Mouse (Mus musculus): ENCODE results near the gene Fhad1.
"Not testable (repeated sequence)": the region's sequence is repeated elsewhere in the genome, so short reads cannot be mapped to it uniquely, and the experiment has no call there.

Fhad1 gene

DNA sequence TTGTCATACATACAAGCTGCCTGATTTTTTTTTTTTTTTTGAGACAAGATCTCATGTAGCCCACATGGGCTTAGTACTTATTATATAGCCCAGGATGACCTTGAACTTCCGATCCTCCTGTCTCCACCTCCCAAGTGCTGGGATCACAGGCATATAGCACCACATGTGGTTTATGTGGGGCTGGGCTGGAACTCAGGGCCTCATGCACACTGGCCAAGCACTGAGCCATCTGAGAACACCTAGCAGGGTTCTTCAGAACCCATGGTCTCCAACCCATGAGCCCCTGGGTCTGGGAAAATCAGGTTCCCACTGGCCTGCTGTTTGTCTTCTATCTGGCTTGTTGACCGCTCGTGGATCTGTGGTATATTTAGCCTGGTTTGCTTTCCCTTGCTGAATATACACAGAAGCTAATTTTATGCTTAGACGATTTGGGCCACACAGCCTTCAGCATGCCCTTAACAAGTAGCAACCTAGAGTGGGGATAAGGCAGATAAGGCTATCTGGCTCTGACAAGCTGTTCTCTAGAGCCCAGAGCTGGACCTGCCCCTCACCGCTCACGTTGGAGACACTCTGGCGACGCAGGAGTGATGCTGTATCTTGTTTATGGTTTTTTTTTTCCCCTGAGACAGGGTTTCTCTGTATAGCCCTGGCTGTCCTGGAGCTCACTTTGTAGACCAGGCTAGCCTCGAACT, 24.9 kb upstream of the Fhad1 start:
- DNase-seq (ENCODE audit: low spot score) = peak; percentile 42

DNA sequence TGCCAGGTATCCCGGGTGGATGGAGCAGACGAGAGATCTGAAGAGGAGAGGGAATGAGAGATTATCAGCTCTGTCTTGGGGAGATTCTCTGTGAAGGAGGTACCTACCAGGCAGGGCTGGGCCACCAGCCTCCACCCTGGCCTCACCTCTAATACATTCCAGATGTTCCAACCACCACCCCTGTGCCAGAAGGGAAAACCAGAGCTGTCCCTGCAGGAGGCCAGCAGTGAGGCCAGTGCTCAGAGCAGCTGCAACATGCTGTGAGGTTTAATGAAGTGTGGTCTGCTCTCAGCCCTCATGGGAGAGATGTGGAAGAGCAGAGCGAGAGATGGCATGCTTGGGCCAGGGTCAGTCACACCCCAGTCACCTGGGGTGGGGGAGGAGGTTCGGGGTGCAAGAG, 23.0 kb upstream of the Fhad1 start:
- no peak for DNase-seq (ENCODE audit: low spot score)

DNA sequence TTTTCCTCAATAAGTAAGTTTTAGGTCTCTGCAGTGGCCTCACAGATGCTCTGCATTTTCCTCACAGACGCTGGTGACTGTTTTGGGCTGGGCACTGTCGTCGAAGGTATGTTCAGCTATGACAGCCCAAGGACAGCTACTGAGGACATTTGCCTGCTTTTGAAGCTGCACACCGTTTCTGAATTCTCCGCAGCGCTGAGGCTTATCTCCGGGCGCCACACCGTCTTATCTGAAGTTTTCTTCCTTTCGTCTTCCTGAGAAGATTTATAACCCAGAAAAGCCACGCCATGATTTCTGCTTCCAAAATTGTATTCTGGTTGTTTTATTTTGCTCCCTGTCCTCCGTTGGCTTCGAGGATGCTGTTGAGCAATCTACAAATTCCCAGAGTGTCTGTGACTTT, 13.7 kb upstream of the Fhad1 start:
- DNase-seq (ENCODE audit: low spot score) = no peak

DNA sequence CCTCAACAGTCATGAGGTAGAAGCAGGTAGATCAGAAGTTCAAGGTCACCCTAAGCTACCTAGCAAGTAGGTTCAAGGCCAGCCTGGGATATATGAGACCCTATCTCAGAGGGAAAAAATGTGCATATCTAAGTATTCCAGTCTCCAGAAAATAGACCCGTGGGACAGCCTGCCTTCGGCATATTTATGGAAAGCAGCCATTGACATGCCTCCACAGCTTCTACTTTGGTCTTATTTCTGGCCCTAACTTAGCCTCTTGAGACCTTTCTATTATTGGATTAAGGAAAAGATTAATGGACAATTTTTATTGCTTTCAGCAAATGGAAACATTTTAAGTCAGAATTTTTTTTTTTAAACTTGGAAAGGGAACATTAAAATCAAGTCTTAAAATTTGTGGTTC, 12.1 kb upstream of the Fhad1 start:
- no peak for DNase-seq (ENCODE audit: low spot score)

DNA sequence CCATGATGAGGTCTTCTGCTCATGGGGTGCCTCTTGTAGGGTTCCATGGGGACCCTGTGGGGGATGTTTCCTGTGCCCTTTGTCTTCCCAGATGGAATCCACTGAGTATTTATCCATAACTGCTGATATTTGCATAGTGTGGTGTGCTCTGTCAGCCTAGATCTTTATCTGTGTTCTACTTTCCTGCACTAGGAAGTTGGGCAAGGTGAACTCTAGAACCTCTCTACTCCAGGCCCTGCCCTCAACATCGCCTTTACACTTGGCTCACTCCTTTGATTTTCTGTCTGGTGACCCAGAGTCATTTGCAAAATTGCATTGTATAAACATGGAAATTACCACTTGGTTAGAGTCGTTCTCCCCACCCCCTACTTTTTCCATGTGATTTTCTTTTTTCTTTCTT, 9.7 kb upstream of the Fhad1 start:
- DNase-seq (ENCODE audit: low spot score) = no peak

DNA sequence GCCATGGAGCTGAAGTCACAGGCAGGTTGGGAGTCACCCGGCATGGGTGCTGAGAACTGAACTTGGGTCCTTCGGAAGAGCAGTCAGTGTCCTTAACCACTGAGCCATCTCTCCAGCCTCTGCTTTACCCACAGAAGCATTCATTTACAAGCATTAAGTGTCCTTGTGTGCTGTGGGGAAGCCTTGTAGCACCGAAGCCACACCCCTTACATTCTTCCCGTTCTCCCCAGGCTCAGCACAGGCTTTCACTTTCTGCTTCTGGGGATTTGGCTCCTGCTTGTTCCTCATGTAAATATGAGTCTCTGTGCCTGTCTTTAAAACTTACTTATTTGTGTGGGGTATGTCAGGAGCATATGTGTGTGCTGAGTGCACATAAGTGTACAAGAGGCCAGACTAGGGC, 8.3 kb upstream of the Fhad1 start:
- DNase-seq (ENCODE audit: low spot score) = no peak

DNA sequence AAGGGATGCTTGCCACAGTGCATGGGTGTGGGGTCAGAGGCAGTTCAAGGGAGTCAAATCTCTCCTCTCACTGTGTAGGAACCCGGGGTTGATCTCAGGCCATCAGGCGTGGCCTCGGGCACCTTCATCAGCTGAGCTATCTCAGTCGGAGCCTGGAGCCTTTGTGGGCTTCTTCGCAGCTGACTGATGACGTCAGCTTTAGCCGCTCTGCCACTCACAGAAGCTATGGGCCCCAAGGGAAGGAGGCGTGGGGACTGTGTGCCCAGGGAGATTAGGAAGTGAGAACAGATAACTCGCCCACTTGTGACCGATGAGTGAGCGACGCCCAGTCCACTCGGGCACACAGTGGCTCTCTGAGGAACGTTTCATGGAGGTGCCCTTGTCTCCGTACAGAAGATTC, 2.8 kb upstream of the Fhad1 start:
- DNase-seq (ENCODE audit: low spot score) = peak; percentile 45

DNA sequence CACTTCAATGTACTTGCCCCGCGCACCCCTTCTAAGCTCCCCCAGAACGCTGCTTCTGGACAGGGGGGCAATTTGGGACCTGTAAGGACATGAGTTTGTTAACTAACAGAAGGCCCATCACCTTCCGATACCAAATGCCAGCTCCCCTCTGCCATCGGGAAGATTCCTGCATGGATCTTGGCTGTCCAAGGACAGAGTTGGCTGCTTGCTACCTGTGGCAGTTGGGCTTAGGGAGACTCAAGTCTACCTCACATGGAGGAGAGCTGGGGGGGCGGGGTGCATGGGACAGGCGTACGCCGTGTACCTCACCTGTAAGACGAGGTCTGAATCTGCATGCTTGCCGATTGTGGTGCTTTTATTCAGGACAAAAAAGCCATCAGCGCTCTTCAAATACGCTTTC, 3.6 kb downstream of the Fhad1 start:
- no peak for DNase-seq (ENCODE audit: low spot score)

DNA sequence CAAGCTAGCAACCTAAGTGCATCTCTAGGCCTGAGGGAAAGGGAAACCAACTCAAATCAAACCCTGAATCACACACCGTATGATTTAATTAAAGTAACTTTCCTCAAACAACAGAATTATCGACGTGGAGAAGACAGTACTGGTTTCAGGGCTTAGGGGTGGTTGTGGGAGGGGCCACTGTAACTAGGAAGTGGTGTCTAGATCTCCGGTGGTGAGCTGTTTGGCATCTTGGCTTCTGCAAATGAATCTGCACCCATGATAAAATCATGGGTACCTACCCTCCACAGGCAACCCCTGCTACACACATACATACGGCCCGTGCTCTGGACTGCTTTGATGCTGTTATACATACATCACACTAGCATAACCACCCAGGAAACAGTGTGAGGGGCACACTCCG, 4.4 kb downstream of the Fhad1 start:
- no peak for DNase-seq (ENCODE audit: low spot score)

DNA sequence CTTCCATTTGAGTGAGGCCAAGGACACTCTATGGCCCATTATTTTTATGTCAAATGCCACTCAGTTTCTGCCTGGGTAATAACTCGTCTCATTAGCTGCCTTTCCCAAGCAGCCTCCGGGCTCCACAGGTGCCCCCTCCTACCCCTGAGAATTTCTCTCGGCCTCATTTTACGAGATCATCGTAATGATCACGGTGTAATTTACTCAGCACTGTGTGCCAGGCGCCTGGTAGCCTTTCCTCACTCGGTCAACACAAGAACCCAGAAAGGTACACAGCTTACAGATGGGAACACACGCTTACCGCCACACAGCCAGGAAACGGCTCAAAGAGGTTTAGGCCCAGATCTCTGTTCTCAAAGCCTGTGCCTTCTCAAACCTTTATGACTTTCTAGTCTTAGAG, 6.7 kb downstream of the Fhad1 start:
- DNase-seq (ENCODE audit: low spot score) = no peak

DNA sequence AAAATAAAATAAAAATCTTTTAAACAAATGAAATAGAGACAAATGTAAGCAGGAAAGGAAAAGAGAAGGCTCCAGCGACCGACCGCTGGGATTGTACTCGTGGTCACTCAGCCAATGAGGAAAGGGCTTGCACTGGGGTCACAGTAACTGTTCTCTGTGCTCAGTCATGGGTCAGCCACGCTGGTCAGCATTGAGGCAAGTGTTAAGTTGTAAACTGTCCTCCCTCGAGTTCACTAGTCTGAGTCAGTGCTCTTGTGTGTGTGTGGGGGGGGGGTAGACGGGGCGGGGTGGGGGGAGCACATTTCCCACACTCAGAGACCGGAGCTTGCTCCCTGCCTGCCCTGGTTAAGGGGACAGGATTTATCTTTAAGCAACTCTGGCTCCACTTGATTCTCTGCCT, 14.3 kb downstream of the Fhad1 start:
- no peak for DNase-seq (ENCODE audit: low spot score)

DNA sequence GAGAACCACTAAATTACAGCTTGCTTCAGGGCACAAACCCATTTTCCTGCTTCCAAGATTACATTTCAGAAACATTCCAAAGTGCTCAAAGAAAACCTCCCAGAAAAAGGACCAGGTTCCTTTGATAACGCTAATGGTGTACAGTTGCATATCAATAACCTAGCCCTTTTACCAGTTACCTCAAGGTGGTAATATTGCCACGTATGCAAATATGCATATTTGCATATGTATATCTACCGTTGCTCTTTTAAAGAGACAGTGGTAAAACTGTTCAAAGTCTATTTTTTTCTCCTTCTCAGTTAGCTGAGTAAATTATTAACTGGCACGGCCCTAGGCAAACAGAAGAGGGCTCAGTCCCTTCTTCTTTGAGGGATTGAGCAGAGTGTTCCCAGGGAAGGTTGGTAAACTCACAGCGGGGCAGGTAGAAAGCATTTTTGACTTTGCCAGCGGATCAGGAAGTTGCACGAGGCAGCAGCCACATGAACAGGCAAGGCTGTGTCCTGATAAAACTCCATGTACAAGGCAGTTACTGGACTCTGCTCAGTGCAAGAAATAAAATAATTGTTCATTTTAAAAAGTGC, 15.3 kb downstream of the Fhad1 start:
- DNase-seq (ENCODE audit: low spot score) = no peak

DNA sequence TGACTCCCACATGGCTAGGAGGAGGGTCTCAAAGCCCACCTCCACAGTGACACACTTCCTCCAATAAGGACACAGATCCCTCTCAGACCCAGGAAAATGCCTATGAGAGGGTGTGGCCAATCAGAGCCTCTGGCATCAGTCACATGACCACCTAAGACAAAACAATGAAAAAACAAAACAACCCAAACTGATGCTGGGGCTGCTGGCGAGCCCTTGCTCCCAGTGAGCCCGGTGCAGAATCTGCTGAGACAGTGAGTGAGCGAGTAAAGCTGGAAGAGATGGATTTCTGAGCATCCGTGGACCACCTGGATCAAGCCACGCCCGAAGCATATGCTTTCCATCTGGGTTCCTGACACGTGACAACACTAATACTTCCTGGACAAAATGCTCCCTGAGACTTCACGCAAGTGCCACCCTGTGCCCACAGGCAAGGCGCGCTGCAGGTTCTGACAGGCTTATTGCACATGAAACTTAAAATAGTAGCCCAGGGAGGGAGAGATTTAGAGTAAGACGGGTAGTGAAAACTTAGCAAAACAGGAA, 16.5 kb downstream of the Fhad1 start:
- DNase-seq (ENCODE audit: low spot score) = no peak

DNA sequence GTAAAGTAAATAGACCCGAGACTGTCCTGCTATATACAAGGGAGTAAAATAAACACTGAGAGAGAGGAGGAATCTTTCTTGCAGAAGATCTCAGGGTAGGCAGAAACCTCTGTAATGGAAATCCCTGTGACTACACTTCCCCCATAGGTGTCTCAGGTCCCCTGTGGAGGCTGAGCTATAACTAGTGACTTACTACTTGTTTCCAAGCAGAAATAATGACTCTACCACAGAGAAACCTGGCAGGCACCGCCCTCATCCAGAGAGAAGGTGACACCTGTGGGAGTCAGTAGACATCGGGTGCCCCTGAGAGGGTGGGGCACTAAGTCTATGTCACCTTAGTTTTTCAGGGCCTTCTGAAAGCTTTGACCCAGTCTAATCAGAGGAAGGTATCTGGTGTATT, 18.0 kb downstream of the Fhad1 start:
- DNase-seq (ENCODE audit: low spot score) = no peak

DNA sequence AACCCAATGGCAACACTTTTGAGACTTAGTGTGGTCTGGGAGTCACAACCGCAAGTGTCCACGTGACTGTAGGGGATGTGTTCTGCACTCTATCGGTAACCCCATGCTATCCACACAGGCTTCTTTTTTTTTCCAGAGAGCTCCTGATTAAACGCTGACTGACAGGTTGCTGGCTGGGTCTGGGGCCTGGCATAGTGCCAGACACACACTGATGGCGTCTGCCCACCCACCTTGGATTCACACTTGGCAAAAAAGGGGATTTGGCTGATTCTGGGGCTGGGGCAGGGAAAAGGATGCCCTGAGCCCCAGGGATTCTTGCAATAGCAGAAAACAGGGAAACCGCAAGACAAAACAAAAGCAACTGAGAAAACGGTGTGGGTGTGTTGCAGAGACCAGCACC, 18.8 kb downstream of the Fhad1 start:
- DNase-seq (ENCODE audit: low spot score) = no peak

DNA sequence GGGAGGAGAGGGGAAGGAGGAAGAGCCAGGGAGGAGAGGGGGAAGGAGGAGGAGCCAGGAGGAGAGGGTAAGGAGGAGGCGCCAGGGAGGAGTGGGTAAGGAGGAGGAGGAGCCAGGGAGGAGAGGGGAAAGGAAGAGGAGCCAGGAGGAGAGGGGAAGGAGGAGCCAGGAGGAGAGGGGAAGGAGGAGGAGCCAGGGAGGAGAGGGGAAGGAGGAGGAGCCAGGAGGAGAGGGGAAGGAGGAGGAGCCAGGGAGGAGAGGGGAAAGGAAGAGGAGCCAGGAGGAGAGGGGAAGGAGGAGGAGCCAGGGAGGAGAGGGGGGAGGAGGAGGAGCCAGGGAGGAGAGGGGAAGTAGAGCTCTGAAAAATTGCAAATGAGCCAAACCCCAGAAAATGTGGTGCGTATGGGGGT, 20.8 kb downstream of the Fhad1 start:
- not testable (repeated sequence) for DNase-seq (ENCODE audit: low spot score)

DNA sequence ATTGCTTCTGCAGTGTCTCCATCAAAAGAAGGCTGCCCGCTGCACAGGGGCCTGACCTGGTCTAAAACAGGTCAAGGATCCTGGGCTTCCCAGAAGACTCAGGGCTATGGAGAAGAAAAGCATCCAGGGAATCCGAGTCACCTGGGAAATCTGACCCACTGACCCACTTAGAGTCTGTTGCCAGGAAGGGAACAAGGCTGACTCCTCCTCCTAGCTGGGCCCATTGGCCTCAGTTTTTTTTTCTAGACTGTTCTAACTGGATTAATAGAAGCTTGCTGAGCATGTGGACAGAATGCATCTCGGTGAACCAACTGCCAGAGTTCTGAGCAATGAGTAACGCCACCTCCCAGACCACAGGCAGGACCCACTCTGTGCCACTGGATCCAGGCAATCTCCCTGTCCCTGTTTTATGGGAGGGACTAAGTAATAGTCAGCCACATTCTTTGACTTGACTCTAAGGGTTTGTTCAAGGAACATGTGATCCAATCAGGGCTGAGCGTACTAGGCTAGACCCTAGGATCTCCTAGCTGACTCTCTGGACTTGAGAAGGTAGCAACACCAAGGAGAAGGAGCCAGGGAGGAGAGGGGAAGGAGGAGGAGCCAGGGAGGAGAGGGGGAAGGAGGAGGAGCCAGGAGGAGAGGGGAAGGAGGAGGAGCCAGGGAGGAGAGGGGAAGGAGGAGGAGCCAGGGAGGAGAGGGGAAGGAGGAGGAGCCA, 21.4 kb downstream of the Fhad1 start:
- no peak for DNase-seq (ENCODE audit: low spot score)

DNA sequence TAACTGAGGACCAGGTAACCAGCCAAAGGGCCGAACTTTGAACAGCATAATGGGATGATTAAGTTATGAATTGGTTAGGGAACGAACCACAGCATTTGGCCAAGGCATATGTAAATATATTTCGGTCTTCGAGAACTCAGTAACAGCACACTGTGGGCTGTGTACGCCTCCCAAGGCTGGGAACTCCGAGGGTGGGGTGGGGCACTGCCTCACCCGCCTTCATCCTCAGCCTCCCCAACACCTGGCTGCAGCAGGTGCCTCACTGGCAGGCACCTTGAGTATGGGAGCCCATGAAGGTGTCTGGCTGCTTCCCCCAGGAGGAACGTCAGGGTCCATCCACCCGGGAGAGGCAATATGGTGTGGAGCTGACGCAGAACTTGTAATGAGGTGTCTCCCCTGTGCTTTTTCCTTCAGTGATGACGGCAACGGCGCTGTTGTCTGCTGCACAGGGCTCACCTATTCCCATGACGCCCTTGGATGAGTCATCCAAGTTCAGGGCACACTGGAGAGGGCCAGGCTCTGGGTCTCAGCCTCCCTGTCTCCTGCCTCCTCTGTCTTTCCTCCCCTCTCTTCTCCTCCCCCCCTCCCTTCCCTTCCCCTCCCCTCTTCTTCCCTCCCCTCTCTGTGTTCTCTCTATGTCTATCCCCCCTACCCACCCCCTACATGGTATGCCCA, 22.2 kb downstream of the Fhad1 start:
- DNase-seq (ENCODE audit: low spot score) = no peak

DNA sequence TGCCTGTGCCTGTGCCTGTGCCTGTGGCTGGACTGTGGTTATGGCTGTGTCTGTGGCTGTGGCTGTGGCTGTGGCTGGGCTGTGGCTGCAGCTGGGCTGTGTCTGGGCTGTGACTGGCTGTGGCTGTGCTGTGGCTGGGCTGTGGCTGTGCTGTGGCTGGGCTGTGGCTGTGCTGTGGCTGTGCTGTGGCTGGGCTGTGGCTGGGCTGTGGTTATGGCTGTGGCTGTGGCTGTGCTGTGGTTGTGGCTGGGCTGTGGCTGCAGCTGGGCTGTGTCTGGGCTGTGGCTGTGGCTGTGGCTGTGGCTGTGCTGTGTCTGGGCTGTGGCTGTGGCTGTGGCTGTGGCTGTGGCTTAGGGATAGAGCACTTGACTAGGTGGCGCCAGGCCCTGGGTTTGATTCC, 26.7 kb downstream of the Fhad1 start:
- DNase-seq (ENCODE audit: low spot score) = no peak

DNA sequence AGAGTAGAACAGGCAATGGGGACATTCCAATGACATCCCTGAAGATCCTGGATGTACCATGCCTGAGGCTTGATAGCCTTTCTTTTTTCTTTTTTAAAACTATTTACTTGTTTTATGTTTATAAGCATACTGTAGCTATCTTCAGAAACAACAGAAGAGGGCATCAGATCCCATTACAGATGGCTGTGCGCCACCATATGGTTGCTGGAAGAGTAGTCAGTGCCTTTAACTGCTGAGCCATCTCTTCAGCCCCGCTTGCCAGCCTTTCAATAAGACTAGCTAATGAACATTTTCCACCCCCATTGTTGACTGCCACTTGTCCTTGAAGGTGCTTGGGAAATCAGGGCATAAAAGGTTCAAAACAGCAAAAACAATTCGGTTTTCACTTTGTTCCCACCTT, 31.2 kb downstream of the Fhad1 start:
- DNase-seq (ENCODE audit: low spot score) = no peak

DNA sequence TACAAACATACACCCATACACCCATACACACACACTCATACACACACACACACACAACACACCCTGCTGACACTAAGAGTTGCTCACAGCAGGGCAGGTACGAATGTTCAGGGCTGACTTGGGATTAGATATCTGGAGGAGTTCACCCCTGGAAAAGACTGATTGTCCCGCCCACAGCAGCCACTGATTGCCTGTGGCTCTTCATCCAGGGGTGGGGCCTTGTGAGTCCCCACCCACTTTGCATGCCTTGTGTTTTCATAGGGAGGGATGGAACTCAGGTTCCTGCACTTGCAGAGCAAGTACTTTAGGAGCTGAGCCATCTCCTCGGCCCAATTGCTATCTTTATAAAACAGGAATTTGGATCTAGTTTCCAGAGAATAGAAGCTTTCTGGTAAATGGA, 33.4 kb downstream of the Fhad1 start:
- DNase-seq (ENCODE audit: low spot score) = no peak

DNA sequence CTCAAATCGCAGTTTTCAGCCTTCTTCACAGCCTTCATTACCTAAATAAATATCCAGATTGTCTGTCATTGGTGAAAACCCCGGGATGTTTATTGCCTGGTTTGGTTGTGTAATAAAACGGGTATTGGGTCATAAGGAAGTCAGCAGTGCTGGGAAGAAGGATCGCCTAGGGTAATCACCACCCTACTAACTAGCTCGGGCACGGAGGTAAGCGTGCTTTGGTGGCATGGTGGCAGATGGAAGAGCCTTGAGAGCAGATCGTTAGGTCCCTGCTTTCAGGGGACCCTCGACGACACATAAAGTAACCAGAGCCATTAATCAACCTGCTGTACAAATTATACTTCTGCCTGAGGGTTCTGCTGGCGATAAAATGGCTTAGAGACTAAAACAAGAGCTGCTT, 36.3 kb downstream of the Fhad1 start:
- DNase-seq (ENCODE audit: low spot score) = no peak

DNA sequence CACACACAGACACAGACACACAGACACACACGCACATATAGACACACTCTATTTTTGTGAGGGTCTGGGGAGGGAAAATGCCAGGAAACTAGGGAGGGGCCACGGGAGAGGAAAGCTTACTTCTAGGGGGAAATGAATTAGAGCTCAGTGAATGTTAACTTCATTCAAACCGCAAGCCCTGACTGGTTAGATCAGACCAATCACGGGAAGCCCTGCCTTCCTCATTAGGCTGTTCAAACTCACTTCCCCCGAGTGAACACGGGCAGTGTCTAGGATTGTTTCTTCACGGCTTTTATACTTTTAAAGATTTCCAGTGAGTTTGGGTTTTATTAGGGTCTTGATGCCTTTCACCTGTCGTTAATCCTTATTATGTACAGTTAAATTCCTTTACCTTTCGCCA, 37.5 kb downstream of the Fhad1 start:
- DNase-seq (ENCODE audit: low spot score) = no peak
